Mouse (Mus musculus) mouse trophoblast stem cell (cell line): ENCODE results near the gene Ttc21b.

Source experiments
- in situ Hi-C, 2 experiments: fragments of 300-500 bp; cut with MseI, MboI; formaldehyde crosslinking; loops; 2 replicates in 1 of 2; 3 replicates in 1 of 2; pipeline ENCODE4 v1.15.1; 2025

Ttc21b gene

DNA sequence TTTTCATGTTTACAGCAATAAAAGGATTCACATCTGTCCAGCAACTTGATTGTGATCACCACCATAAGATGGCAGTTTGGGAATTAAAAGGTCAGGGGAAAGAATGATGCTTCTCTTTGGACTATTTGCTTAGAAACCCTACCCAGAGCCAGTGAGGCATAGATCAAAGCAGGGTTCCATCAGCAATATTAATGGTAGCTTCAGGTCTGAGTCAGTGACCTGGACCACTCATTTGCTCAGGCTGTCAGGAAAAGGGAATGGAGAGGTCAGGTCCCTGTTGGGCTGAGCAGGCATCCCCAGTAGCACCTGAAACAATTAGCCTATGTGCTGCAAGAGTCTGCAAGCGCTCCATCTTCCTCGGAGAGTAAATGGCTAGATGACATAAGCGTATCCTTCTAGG, 84.8 kb downstream of the Ttc21b start:
- in situ Hi-C loops: no loop called here

DNA sequence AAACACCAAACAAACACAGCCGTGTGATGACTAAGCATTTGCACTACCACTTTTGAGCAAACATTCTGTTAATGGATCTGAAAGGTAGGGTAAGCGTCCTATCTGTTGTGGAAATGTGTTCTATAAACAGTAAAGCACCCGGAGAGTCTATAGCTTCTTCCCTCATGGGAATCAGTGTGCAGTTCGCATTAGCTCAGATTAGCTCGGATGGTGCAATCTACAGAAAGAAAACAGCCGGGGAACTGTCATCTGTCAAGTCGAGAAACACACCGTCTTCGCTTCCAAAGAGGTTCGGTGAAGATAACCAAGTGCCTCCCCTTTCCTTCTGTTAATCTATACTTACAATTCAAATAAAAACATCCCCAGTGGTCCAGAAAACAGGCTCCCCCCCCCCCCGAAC, 85.7 kb downstream of the Ttc21b start:
- in situ Hi-C loops: no loop called here

DNA sequence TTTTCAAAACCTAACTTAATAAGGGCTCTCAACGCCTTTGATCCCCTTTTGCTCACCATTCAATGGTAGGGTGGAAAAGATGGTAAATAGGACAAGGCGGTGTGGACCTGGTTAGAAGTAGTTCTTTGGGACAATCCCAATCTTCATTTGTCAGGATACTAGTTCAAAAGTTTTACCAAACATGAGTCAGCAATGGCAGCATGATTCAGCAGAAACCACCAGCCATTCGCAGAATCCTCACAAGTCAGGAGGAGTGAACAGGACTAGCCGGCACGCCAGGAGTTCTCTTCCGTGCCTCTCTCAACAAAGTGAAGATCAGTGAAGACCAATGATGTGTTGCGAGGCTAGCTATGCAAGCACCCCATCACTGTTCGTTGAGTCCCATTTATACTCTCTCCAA, 91.4 kb downstream of the Ttc21b start:
- in situ Hi-C loops: no loop called here

DNA sequence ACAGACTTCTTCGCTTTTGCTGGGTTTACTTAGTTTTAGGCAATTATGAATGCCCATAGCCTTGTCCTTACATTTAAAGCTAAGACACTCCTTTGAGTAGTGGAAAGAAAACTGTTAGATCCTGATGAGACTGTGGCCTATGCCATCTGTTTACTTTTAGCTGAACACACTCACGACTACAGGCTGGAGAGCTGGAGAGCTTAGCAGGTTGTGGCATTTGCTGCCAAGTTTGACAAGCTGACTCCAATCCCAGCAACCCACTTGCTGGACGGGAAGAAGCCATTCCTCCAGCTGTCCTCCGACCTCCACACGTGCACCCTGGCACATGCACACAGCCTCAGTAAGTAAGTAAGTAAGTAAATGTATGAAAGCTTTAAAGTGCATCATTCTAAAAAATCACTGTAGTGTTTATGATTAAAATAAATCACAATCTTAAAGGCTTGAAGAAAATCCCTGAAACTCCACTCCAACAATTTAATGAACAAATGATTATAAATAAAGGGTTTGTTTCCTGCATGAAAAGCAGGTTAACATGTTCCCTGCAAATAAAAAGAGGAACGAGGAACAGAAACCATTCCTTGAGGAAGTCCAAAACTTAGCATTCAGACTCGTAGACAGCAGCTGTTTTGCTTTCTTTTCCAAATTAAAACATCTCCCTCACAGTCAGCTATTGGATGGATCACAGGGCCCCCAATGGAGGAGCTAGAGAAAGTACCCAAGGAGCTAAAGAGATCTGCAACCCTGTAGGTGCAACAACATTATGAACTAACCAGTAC, 98.1 kb downstream of the Ttc21b start:
- in situ Hi-C loops: no loop called here

DNA sequence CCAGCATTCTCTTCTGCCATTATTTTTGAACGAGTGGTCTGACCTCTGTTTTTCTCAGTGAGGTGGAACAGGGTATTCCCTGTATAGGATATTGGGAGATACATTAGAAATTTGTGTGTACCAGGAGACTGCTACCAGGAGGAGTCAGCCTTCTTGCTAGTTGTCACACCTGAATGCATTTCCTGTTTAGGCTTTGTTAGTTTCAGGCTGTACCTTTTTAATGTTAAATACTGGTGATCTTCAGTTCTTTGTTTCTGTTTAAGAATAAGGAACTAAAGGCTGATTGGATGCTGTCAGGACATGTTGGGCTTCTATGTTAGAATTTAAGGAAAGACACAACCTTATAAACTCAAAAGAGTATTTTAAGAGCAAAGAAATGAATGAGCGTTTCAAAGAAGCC, 105.0 kb downstream of the Ttc21b start:
- in situ Hi-C loops: no loop called here

DNA sequence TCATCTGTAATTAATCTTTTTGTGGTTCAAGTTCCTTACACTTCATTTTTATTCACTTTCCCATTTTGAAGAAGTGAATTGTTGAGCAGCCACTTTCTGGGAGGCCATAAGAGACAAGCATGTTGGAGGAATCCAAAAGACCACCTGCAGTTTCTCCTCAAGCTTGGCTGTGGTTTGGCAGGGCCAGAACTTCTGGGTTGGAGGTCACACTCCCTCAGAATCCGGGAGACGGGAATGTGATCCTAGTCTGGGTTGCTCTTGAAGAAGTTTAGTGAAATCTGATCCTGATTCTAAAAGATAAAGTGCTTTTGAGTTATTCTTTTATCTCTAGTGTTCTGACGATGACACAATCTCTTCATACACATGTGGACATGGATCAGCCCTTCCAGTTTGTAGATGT, 105.9 kb downstream of the Ttc21b start:
- in situ Hi-C loops: no loop called here

DNA sequence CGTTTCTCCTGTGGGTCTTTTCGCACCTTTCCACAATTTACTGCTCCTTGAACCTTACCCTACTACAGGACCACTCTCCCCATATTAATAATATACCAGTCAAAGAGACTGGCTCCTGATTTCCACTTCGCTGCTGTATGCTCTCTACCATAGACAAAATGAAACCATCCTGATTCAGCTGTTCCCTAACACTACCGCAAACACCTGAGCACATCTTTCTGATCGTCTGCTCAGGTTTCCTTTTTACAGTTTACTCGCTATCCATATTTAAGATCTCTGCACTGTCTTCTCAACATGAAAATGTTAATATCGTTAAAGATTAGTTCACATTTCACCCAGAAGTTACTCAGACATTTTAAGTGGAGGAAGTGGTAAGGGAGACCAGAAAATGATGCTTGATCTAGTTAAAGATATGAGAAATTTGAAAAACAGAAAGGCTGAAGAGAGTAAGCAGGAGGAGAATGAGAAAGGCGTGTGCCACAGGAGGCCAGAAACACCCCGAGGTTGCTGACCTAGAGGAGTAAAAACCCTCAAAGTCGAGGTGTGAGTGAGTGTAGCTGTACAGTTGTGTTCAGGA, 107.7 kb downstream of the Ttc21b start:
- in situ Hi-C loops: no loop called here

DNA sequence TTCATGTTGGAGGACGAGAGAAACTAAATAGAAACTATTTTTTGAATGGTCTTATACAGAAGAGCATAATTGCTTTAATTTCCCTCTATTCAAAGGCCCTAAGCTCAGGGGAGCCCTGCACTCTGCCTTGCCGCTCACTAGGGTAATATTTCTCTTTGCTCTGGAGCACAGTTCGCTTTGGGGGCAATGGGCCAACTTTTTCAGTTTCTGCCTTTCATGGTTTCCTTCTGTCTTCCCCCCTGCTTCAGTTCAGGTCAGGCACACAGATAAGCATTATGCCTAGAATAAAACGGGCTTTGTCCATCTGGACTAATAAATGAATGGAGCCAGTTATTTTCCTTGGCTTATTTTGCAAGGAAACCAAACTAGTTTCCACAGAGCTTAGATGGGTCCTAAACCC, 109.9 kb downstream of the Ttc21b start:
- in situ Hi-C loops: no loop called here

DNA sequence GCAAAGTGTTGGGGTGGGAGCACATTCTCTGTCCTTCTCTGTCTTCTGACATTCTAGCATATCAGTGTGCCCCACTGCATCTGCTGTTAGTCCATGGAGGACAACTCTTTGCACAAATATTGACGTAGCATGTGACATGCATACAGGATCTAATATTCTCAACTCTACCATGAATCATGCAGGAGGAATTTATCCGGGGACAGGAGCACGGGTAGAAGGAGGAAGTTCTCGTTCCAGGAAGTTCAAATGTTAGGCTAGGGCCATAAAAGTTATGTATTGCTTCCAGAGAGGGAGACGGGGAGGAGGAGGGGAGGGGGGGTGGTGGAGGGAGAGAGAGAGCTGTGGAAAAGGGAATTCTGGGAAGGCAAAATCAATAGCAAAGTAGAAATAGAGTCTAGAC, 111.6 kb downstream of the Ttc21b start:
- in situ Hi-C loops: no loop called here

DNA sequence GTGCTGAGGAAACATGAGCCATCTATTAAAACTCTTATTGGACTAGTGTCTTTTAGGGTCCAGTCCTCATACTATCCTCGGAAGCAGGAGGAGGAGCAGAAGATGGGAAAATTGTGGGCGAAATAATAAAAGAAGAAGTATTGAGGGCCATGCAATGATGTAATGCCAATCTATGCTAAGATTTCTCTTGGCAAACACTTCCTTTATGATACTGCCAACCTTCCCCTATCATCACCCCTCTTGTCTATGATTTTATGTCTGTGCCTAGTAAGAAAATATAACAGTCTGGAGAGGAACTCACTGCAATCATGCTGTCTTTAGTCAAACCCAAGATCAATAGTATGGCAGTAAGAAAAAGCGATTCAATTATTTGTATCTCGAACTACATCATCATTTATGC, 113.1 kb downstream of the Ttc21b start:
- in situ Hi-C loops: no loop called here

DNA sequence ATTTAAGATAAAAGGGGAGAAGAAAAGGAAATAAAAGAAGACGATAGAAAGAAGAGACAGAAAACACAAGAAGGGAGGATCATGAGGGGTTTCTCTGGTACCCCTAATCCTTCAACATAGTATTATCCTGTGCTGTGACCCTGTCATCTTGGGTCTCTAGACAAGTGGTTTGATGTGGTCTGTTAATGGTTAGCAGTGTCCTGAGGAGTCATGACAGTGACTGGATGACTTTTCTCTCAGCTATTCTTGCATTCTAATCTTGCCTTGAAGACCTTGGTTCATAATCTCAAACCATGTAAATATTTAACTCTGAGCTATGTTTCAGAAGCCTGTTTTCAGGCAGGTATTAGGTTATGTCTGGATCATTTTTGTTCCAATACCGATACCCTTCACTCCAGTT, 113.7 kb downstream of the Ttc21b start:
- in situ Hi-C loops: no loop called here

DNA sequence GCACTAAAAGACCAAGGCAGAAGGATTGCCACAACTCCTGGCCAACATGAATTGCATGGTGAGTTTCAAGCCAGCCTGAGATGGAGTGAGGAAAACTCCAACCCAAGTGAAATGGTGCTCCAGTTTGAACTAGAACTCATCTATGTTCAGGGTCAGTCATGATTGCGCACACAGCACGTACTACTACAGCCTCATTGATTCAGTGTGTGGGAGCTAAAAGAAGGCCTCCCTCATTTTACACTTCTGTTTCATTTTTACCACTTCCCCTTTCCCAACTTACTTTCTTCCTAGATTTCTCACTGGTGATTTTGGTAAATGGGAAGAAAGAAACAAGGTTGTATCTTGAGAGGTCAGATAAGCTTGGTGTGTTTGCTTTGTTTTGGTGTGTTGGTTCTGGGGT, 114.1 kb downstream of the Ttc21b start:
- in situ Hi-C loops: no loop called here

DNA sequence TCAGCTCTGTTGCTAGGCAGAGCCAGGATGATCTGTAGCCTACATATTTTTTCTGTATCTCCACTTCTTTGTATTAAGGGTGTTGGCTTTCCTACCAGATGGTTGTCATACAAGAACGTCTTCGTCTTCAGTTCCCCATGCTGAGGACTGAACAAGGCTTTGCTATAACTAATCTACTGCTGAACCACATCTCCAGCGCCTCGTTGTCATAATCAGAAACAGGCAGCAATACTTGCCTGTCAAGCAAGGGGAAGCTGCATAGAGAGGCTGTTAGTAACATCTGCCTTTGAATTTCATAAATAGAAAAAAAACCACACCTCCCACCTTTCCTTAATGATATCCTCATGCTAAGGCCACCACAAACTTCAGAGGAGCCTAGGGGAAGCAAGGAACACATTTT, 116.2 kb downstream of the Ttc21b start:
- in situ Hi-C loops: no loop called here
